Comparison of ENCODE assay signal across 10 mouse cellular contexts in genomic region chr9:50463205-50463508, GRCm38 (mm10). TPM values are rescaled to one million over a fixed set of nuclear protein-coding genes. Genes with fewer than 3 reads are reported as not detected.
DNase-seq lines count a peak whose midpoint lies in the region; ATAC-seq and TF ChIP-seq lines count a peak whose summit lies in the region.
"Had no signal": no experiment of that assay in that cellular context is flagged by ENCODE, and none has a peak within 500 bp of the region (broad histone marks: within the 10 kb centered on the region; RNA-seq: fewer than 3 reads in every experiment).

No protein-coding gene starts in this region.

- TF ChIP-seq EP300 in lung, postnatal 0 days (IDR thresholded peaks at IDR 0.05): no peak
- TF ChIP-seq EP300 in heart, adult 2 months (IDR thresholded peaks at IDR 0.05; ENCODE audit: insufficient read depth, low read depth, low read length): no peak

- intact Hi-C loops in heart, postnatal 36 days (cut with DNase I): loop anchor here (1.0 to 5.0 kb wide), 2 partner anchors 65 to 139 kb away; partner anchors contain the start of genes Pts, Sdhd and Timm8b
- intact Hi-C loops in heart, adult 2 months (cut with DNase I): loop anchor here (1.0 to 5.0 kb wide), 2 partner anchors 65 to 209 kb away; partner anchors contain the start of gene Pts

- no peak for ATAC-seq in heart, embryonic 16.5 days (replicated peaks; ENCODE audit: extremely low read depth, insufficient read depth, low FRiP score)
- no peak; the same call in 1 of the 2 replicates for ATAC-seq in lung, postnatal 0 days
- ATAC-seq in intestine, postnatal 0 days: 0 out of 2 replicates have a peak, but pooled peaks have one; percentile 9
- ATAC-seq: forebrain, postnatal 0 days had no signal

- H3K4me3 ChIP-seq in heart, embryonic 16.5 days (ENCODE audit: low read length): no peak overlapping the region
- no peak overlapping the region for H3K4me3 ChIP-seq in lung, postnatal 0 days (ENCODE audit: low read depth, low read length)
- H3K4me3 ChIP-seq in intestine, postnatal 0 days (ENCODE audit: low read depth, low read length): no peak overlapping the region
- H3K4me3 ChIP-seq in small intestine, adult 2 months (ENCODE audit: low read depth, low read length): no peak overlapping the region
- no peak overlapping the region for H3K4me3 ChIP-seq in heart, adult 2 months

- H3K9me3 ChIP-seq in heart, embryonic 16.5 days (replicated peaks; ENCODE audit: control insufficient read depth, low read length): no peaks in the 10 kb centered on the region
- no peaks in the 10 kb centered on the region for H3K9me3 ChIP-seq in lung, postnatal 0 days (ENCODE audit: low read length)
- H3K9me3 ChIP-seq in intestine, postnatal 0 days (ENCODE audit: control insufficient read depth): no peaks in the 10 kb centered on the region

- peaks cover 4% of the 10 kb centered on the region for H3K4me1 ChIP-seq in heart, embryonic 16.5 days (ENCODE audit: control insufficient read depth, insufficient read depth, low read length)
- H3K4me1 ChIP-seq in lung, postnatal 0 days (ENCODE audit: insufficient read depth, low read depth, low read length): peaks cover 5% of the 10 kb centered on the region
- no peaks in the 10 kb centered on the region; the same call in 1 of the 2 replicates for H3K4me1 ChIP-seq in intestine, postnatal 0 days (replicated peaks; ENCODE audit: control insufficient read depth, insufficient read depth, low read length)
- peaks cover 24% of the 10 kb centered on the region for H3K4me1 ChIP-seq in small intestine, adult 2 months (ENCODE audit: control insufficient read depth, insufficient read depth, insufficient read length, low read length)
- no peaks in the 10 kb centered on the region; the same call in 1 of the 2 replicates for H3K4me1 ChIP-seq in heart, adult 2 months (ENCODE audit: control insufficient read depth, insufficient read depth, low read length)

- no peak overlapping the region for H3K27ac ChIP-seq in heart, embryonic 16.5 days (ENCODE audit: low read length)
- H3K27ac ChIP-seq in lung, postnatal 0 days (ENCODE audit: low read length): no peak overlapping the region
- no peak overlapping the region for H3K27ac ChIP-seq in intestine, postnatal 0 days (ENCODE audit: low read depth, low read length)
- H3K27ac ChIP-seq in small intestine, adult 2 months (ENCODE audit: insufficient read depth, low read depth, low read length): peak overlapping the region; percentile 72
- H3K27ac ChIP-seq in heart, adult 2 months: no peak overlapping the region

- DNase-seq in heart, postnatal 36 days: no peak
- DNase-seq in lung, postnatal 0 days (ENCODE audit: low spot score): no peak
- no peak for DNase-seq in lung, postnatal 25 days (ENCODE audit: low spot score)
- no peak for DNase-seq in heart, adult 2 months

- no peak for TF ChIP-seq CTCF in lung, postnatal 0 days (IDR thresholded peaks at IDR 0.05)
- no peak for TF ChIP-seq CTCF in intestine, postnatal 0 days (IDR thresholded peaks at IDR 0.05; ENCODE audit: low read depth)
- TF ChIP-seq CTCF in small intestine, adult 2 months (IDR thresholded peaks at IDR 0.05; ENCODE audit: extremely low read depth, insufficient read length, insufficient replicate concordance, low read depth, low read length): no peak
- TF ChIP-seq CTCF in heart, adult 2 months (IDR thresholded peaks at IDR 0.05): no peak

- WGBS in heart, embryonic 16.5 days: 33% methylated on average over 4 of the region's 4 CpGs
- 30% methylated on average over 4 of the region's 4 CpGs for WGBS in lung, postnatal 0 days
- 24% methylated on average over 4 of the region's 4 CpGs for WGBS in intestine, postnatal 0 days
- 17% methylated on average over 4 of the region's 4 CpGs for WGBS in small intestine, adult 2 months
- 29% methylated on average over 4 of the region's 4 CpGs for WGBS in heart, adult 2 months

- no peaks in the 10 kb centered on the region for H3K79me2 ChIP-seq in heart, adult 2 months (replicated peaks; ENCODE audit: control insufficient read depth, insufficient read depth, low read length)

- TF ChIP-seq POLR2A in small intestine, adult 2 months (IDR thresholded peaks at IDR 0.05; ENCODE audit: low read depth, low read length): no peak
- no peak for TF ChIP-seq POLR2A in heart, adult 2 months (IDR thresholded peaks at IDR 0.05; ENCODE audit: insufficient read depth, low read depth, low read length)

- H3K36me3 ChIP-seq in heart, embryonic 16.5 days (ENCODE audit: control insufficient read depth, insufficient read depth): no peaks in the 10 kb centered on the region
- H3K36me3 ChIP-seq in lung, postnatal 0 days (ENCODE audit: insufficient read depth, low read length): no peaks in the 10 kb centered on the region
- no peaks in the 10 kb centered on the region for H3K36me3 ChIP-seq in intestine, postnatal 0 days (ENCODE audit: control insufficient read depth, insufficient read depth)
- H3K36me3 ChIP-seq in small intestine, adult 2 months (ENCODE audit: control insufficient read depth, insufficient read depth, low read length): no peaks in the 10 kb centered on the region
- no peaks in the 10 kb centered on the region for H3K36me3 ChIP-seq in heart, adult 2 months (ENCODE audit: control insufficient read depth, insufficient read depth, low read length)

- no peaks in the 10 kb centered on the region for H3K27me3 ChIP-seq in heart, embryonic 16.5 days (ENCODE audit: control insufficient read depth, insufficient read depth, low read length)
- no peaks in the 10 kb centered on the region for H3K27me3 ChIP-seq in lung, postnatal 0 days (replicated peaks; ENCODE audit: insufficient read depth, low read length)
- no peaks in the 10 kb centered on the region for H3K27me3 ChIP-seq in intestine, postnatal 0 days (replicated peaks; ENCODE audit: control insufficient read depth, insufficient read depth, low read length)
- no peaks in the 10 kb centered on the region for H3K27me3 ChIP-seq in small intestine, adult 2 months (ENCODE audit: control insufficient read depth, insufficient read depth, low read length)
- H3K27me3 ChIP-seq in heart, adult 2 months (ENCODE audit: control insufficient read depth, insufficient read depth, low read length): no peaks in the 10 kb centered on the region

- no peak overlapping the region for H3K9ac ChIP-seq in heart, embryonic 16.5 days (ENCODE audit: low read length)
- no peak overlapping the region for H3K9ac ChIP-seq in lung, postnatal 0 days (replicated peaks; ENCODE audit: low read depth)
- no peak overlapping the region for H3K9ac ChIP-seq in intestine, postnatal 0 days (ENCODE audit: low read depth, low read length)
- H3K9ac ChIP-seq in heart, adult 2 months (ENCODE audit: low read depth, low read length): no peak overlapping the region
- H3K9ac ChIP-seq: forebrain, postnatal 0 days had no signal

- H3K4me2 ChIP-seq in heart, embryonic 16.5 days (ENCODE audit: low read depth, low read length): 0 out of 2 replicates have a peak overlapping the region, but pooled peaks have one; percentile 64
- H3K4me2 ChIP-seq in lung, postnatal 0 days (replicated peaks; ENCODE audit: low read depth, low read length): peak overlapping the region; percentile 51; the same call in 1 of the 2 replicates
- H3K4me2 ChIP-seq in intestine, postnatal 0 days (replicated peaks; ENCODE audit: low read depth): peak overlapping the region; percentile 58

RNA-seq across cellular contexts. Expression of gene Plet1, which starts 31.2 kb away (rescaled TPM):
- polyA plus RNA-seq in heart, embryonic 16.5 days (2015; fragmentation: Nextera tagmentation; extraction: Ambion mirVana): 1.1 and 1.7 TPM in 2 replicates
- 1 to 10 TPM in 1 of 2 experiments, under 1 TPM in 1; 0.95 to 1.7 TPM for total RNA-seq in heart, postnatal 36 days (2021)
- 53.8 and 60.8 TPM in 2 replicates for polyA plus RNA-seq in lung, postnatal 0 days (2015; fragmentation: Nextera tagmentation; extraction: Ambion mirVana)
- 3.1 and 4.0 TPM in 2 replicates for polyA plus RNA-seq in intestine, postnatal 0 days (2015; fragmentation: Nextera tagmentation; extraction: Ambion mirVana)
- 2.5 and 23.9 TPM in 2 replicates for polyA plus RNA-seq in small intestine, adult 2 months (2012; rRNA removed)
- 1 to 10 TPM in 1 of 2 experiments, under 1 TPM in 1; 0.82 to 2.0 TPM for total RNA-seq in heart, adult 2 months (2021)
- 2.5 and 4.0 TPM in 2 replicates for polyA plus RNA-seq in heart, adult 2 months (2012; rRNA removed)
- total RNA-seq: forebrain, postnatal 0 days; gastrocnemius, postnatal 25 days; layer of hippocampus, postnatal 36 days had no signal
